Mouse (Mus musculus): ENCODE results near the gene Sfxn5. TPM values are rescaled to one million over a fixed set of nuclear protein-coding genes. Genes with fewer than 3 reads are reported as not detected.

Sfxn5 gene
- polyA plus RNA-seq, 1 experiment, result 17.5 TPM

- TF ChIP-seq CTCF (IDR thresholded peaks at IDR 0.05; ENCODE audit: borderline replicate concordance, extremely low read depth, insufficient read depth, insufficient read length), result no peak
- DNase-seq (ENCODE audit: low read depth), result peak; percentile 45
Measured at GRCm38 (mm10) chr6:85186744-85187059, 146.5 kb downstream of the Sfxn5 start.

DNA sequence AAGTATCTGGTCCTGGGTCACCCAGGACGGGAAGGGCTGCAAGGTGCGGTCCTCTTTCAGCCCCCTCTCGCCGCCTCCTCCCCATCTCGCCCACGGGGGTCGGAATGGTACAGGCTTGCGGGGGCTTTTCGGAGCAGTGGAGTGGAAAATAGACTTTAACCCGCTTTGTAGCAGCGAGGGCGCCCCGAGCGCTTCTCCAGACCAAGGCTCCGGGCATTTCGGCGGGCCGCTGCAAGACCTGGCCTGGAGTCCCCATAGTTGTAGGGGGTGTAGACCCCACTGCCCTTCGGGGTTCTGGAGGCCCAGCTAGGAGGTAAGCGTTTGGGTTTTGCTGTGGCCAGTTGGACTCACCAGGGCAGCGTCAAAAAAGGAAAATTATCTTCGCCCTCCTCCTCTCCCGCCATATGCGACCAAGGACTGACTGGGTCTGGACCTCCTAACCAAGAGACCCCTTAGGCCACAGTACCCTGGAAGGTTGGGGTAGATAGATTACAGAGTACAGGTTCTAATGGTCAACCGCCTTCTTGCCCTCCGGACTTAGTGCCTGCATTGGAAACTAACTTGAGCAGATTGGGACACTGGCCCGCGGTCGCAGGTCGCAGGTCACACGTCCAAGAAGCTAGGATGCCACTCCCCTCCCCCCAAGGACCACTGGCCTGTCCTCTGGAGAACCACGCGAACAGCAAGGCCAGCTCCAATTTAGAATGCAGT, 147.0 kb downstream of the Sfxn5 start:
- peak; percentile 82 for DNase-seq (ENCODE audit: low read depth)
- no peak for TF ChIP-seq CTCF (IDR thresholded peaks at IDR 0.05; ENCODE audit: borderline replicate concordance, extremely low read depth, insufficient read depth, insufficient read length)
- TF ChIP-seq POLR2A (IDR thresholded peaks at IDR 0.05; ENCODE audit: borderline replicate concordance, extremely low read depth, insufficient read depth, insufficient read length, poor library complexity, severe bottlenecking), result no peak

GRCm38 (mm10) chr6:85183951-85184350, 149.3 kb downstream of the Sfxn5 start:
- TF ChIP-seq CTCF (IDR thresholded peaks at IDR 0.05; ENCODE audit: borderline replicate concordance, extremely low read depth, insufficient read depth, insufficient read length) (no peak), POLR2A (IDR thresholded peaks at IDR 0.05; ENCODE audit: borderline replicate concordance, extremely low read depth, insufficient read depth, insufficient read length, poor library complexity, severe bottlenecking) (no peak)
- no peak for DNase-seq (ENCODE audit: low read depth)

GRCm38 (mm10) chr6:85180036-85180435, 153.2 kb downstream of the Sfxn5 start:
- TF ChIP-seq POLR2A (IDR thresholded peaks at IDR 0.05; ENCODE audit: borderline replicate concordance, extremely low read depth, insufficient read depth, insufficient read length, poor library complexity, severe bottlenecking) (no peak), CTCF (IDR thresholded peaks at IDR 0.05; ENCODE audit: borderline replicate concordance, extremely low read depth, insufficient read depth, insufficient read length) (no peak)
- no peak for DNase-seq (ENCODE audit: low read depth)

DNA sequence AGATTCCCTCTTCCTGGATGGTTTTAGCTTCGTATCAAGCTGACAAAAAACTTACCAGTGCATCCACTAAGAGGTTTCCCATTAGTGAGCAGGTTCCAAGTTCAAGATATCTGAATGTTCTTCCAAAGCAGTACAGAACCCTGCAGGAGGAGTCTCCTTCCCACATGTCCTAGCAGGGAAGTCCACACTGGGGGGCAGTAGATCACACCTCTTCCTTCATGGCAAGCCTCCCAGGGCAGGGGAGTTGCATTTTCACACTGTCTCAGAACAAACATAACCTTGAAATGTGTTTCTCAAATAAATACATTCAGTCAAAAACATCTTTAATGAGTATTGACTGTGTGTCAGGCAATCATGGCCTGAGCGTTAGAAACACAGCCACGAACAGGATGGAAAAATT, 153.7 kb downstream of the Sfxn5 start:
- no peak for TF ChIP-seq POLR2A (IDR thresholded peaks at IDR 0.05; ENCODE audit: borderline replicate concordance, extremely low read depth, insufficient read depth, insufficient read length, poor library complexity, severe bottlenecking)
- TF ChIP-seq CTCF (IDR thresholded peaks at IDR 0.05; ENCODE audit: borderline replicate concordance, extremely low read depth, insufficient read depth, insufficient read length), result no peak

DNA sequence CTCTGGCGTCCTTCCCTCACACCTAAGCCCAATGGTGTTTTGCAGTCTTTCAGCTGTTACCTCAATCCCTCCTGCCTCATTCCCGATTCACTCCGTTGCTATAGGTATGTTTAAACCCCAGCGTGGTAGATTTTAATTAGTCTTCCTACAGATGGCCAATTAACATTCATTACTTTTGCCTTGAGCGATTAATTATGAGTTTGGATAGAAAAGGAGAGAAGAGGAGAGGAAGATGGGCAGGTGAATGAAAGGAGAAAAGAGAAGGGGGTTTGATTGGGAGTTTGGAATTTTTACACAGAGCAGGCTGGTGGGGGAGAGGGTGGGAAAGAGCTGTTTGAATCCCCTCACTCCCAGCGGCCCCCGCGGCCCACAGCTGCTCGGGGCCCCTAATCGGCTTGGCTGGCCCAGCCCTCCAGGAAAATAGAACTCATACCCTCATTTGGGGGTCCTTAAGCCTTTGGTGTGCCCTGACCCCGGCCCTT, 167.7 kb downstream of the Sfxn5 start:
- TF ChIP-seq POLR2A (IDR thresholded peaks at IDR 0.05; ENCODE audit: borderline replicate concordance, extremely low read depth, insufficient read depth, insufficient read length, poor library complexity, severe bottlenecking) (no peak), CTCF (IDR thresholded peaks at IDR 0.05; ENCODE audit: borderline replicate concordance, extremely low read depth, insufficient read depth, insufficient read length) (no peak)
- DNase-seq (ENCODE audit: low read depth), result peak; percentile 95

More for the DNA sequence above, 153.7 kb downstream of the Sfxn5 start:
- DNase-seq (ENCODE audit: low read depth), result no peak

Other genes with a start within 250 kb of the Sfxn5 start
- gene Spr, start 195.7 kb downstream of the Sfxn5 start, polyA plus RNA-seq (2012; rRNA removed), result 8.0 and 10.5 TPM in 2 replicates
- gene Emx1, start 146.0 kb downstream of the Sfxn5 start, polyA plus RNA-seq (2012; rRNA removed), result 13.9 and 69.3 TPM in 2 replicates
- gene Rab11fip5, start 41.2 kb upstream of the Sfxn5 start, polyA plus RNA-seq (2012; rRNA removed), result 14.8 and 23.1 TPM in 2 replicates
- gene Noto, start 90.5 kb upstream of the Sfxn5 start, polyA plus RNA-seq (2012; rRNA removed), result not detected in 2 replicates
- gene Smyd5, start 98.6 kb upstream of the Sfxn5 start, polyA plus RNA-seq (2012; rRNA removed), result 65.3 and 67.0 TPM in 2 replicates
- 313 and 319 TPM in 2 replicates for gene Cct7, start 118.1 kb upstream of the Sfxn5 start, polyA plus RNA-seq (2012; rRNA removed)
- gene Pradc1, start 118.5 kb upstream of the Sfxn5 start, polyA plus RNA-seq (2012; rRNA removed), result 16.7 and 22.8 TPM in 2 replicates
- gene Fbxo41, start 169.6 kb upstream of the Sfxn5 start, polyA plus RNA-seq (2012; rRNA removed), result 17.7 and 24.5 TPM in 2 replicates
- gene Egr4, start 180.2 kb upstream of the Sfxn5 start, polyA plus RNA-seq (2012; rRNA removed), result 0.05 and 0.10 TPM in 2 replicates